Mouse (Mus musculus): ENCODE results near the gene Tex36. TPM values are rescaled to one million over a fixed set of nuclear protein-coding genes. Genes with fewer than 3 reads are reported as not detected.

Gene Tex36
- polyA plus RNA-seq, 1 experiment from 2014 or later: not detected

DNA sequence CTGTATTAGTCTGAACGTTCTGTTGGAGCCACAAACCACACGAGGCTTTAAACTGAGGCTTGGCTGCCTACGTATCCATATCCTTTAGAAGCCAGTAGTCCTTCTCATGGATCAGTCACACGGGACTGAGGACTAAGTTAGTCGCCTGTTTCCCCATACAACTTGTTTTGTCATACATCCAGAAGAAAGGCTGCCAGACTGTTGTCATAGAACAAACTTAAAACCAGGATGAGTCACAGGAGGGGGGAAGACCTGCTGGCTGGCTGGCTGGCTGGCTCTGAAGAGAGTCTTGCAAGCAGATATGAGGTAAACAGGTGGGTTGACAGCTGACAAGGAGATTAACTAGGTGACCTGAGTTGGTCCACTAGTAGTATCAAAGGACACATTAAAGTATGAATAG is 28.9 kb upstream of the Tex36 start:
- 86% methylated on average over 5 of the region's 5 CpGs for WGBS
- no peaks in the 10 kb centered on the region for H3K9me3 ChIP-seq (ENCODE audit: control insufficient read depth, low read length)
- H3K4me1 ChIP-seq (replicated peaks; ENCODE audit: control insufficient read depth, insufficient read depth, low read length): peaks cover 7% of the 10 kb centered on the region; the same call in 1 of the 2 replicates
- no peak overlapping the region for H3K9ac ChIP-seq
- no peak overlapping the region for H3K27ac ChIP-seq
- H3K36me3 ChIP-seq (replicated peaks; ENCODE audit: control insufficient read depth, insufficient read depth): no peaks in the 10 kb centered on the region
- DNase-seq (ENCODE audit: low spot score) (no peak), ATAC-seq (ENCODE audit: low FRiP score) (no peak)
- H3K4me3 ChIP-seq (replicated peaks; ENCODE audit: low read length): no peak overlapping the region
- H3K27me3 ChIP-seq (ENCODE audit: control insufficient read depth, insufficient read depth, low read length): no peaks in the 10 kb centered on the region
- H3K4me2 ChIP-seq (replicated peaks): no peak overlapping the region

DNA sequence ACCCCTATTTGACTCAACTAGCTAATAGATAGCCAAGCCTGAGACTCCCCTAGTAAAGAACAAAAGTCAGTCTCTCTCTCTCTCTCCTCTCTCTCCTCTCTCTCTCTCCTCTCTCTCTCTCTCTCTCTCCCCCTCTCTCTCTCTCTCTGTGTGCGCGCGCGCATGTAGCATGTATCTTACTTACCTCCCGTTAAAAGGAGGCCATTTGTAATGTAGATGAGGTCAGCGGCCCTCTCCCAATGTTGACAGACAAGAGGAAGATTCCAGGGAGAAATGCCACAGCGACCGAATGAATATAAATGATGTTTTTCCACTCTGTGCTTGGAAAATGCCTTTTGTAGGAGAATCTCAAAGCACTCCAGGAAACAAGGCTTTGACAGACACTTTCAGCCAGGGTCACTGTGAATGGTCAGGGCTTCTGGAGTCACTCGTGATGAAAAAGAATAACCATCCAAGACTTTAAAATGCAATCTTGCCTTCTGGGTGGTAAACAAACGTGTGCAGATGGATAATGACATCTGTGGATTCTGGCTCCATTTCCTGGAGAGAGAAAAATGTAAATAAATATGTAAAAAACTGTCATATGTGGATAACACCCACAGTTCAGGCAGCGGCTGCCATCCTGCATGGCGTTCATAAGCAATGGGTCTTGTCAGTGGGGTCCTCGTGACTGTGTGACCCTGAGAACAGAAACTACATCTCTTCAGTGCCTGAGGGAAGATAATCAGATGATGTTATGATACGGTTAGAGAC is 25.4 kb upstream of the Tex36 start:
- 22% methylated on average over 14 of the region's 14 CpGs for whole genome bisulfite sequencing
- no peak overlapping the region for H3K4me3 ChIP-seq (replicated peaks; ENCODE audit: low read length)
- DNase-seq (ENCODE audit: low spot score) (no peak), ATAC-seq (ENCODE audit: low FRiP score) (no peak; the same call in 1 of the 2 replicates)
- H3K36me3 ChIP-seq (replicated peaks; ENCODE audit: control insufficient read depth, insufficient read depth): no peaks in the 10 kb centered on the region
- no peak overlapping the region for H3K9ac ChIP-seq
- H3K4me1 ChIP-seq (replicated peaks; ENCODE audit: control insufficient read depth, insufficient read depth, low read length): peaks cover 7% of the 10 kb centered on the region; the same call in 1 of the 2 replicates
- H3K27ac ChIP-seq: 0 out of 2 replicates have a peak overlapping the region, but pooled peaks have one; percentile 51
- H3K27me3 ChIP-seq (ENCODE audit: control insufficient read depth, insufficient read depth, low read length): no peaks in the 10 kb centered on the region
- H3K9me3 ChIP-seq (ENCODE audit: control insufficient read depth, low read length): no peaks in the 10 kb centered on the region
- no peak overlapping the region for H3K4me2 ChIP-seq (replicated peaks)

- no peak for DNase-seq (ENCODE audit: low spot score)
- Histone ChIP-seq H3K4me2 (replicated peaks) (no peak overlapping the region), H3K27ac (no peak overlapping the region), H3K9ac (no peak overlapping the region), H3K9me3 (ENCODE audit: control insufficient read depth, low read length) (no peaks in the 10 kb centered on the region), H3K27me3 (ENCODE audit: control insufficient read depth, insufficient read depth, low read length) (no peaks in the 10 kb centered on the region), H3K4me3 (replicated peaks; ENCODE audit: low read length) (no peak overlapping the region), H3K36me3 (replicated peaks; ENCODE audit: control insufficient read depth, insufficient read depth) (no peaks in the 10 kb centered on the region), H3K4me1 (replicated peaks; ENCODE audit: control insufficient read depth, insufficient read depth, low read length) (peaks cover 7% of the 10 kb centered on the region; the same call in 1 of the 2 replicates)
- ATAC-seq (ENCODE audit: low FRiP score): no peak
- WGBS: 89% methylated on average over 5 of the region's 5 CpGs
These were observed 21.3 kb upstream of the Tex36 start for GRCm38 (mm10) chr7:133623226-133623625.

DNA sequence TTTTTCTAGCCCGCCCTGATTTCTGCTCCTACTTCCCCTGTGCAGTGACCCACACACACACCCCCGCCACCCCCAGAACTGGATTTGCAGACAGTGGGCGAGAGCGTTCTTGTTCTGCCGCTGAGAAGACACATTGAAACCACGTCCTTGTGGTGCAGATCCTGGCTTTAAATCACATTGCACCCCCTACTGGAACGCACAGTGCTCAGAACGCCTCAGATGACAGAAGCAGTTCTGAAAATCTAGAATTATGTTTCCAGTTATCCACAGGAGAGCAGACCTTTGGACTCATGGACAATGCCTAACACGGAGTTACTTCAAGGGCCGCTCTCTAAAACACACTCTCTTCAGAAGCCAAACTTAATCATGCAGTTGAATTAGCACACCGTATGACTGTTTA is 18.8 kb upstream of the Tex36 start:
- H3K9ac ChIP-seq: no peak overlapping the region
- H3K4me1 ChIP-seq (replicated peaks; ENCODE audit: control insufficient read depth, insufficient read depth, low read length): no peaks in the 10 kb centered on the region
- no peaks in the 10 kb centered on the region for H3K27me3 ChIP-seq (ENCODE audit: control insufficient read depth, insufficient read depth, low read length)
- no peak overlapping the region for H3K4me3 ChIP-seq (replicated peaks; ENCODE audit: low read length)
- no peaks in the 10 kb centered on the region for H3K36me3 ChIP-seq (replicated peaks; ENCODE audit: control insufficient read depth, insufficient read depth)
- WGBS: 47% methylated on average over 11 of the region's 11 CpGs
- no peak overlapping the region for H3K27ac ChIP-seq
- no peak for ATAC-seq (ENCODE audit: low FRiP score)
- 0 out of 2 replicates have a peak overlapping the region, but pooled peaks have one; percentile 6 for H3K4me2 ChIP-seq (replicated peaks)
- peak; percentile 74 for DNase-seq (ENCODE audit: low spot score)
- H3K9me3 ChIP-seq (ENCODE audit: control insufficient read depth, low read length): no peaks in the 10 kb centered on the region

DNA sequence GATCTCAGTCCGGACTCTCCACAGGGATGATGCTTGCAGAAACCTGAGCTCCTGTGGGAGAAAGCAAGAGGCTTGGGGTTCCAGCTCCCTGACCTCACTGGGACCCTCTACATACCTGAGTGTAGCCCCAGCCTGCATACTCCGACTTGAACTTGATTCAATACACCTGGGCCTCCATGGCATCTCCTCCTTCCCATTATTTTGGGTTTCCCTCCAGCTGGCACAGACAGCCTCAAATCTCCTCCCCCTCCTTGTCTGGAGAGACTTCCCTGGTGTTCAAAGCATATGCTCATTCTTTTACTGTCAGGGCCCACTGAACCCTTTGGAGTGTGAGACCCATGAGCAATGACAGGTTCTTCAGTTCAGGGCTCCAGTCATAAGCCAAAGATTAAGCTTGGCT is 11.0 kb upstream of the Tex36 start:
- DNase-seq (ENCODE audit: low spot score): no peak
- Histone ChIP-seq H3K9ac (no peak overlapping the region), H3K27me3 (ENCODE audit: control insufficient read depth, insufficient read depth, low read length) (no peaks in the 10 kb centered on the region), H3K36me3 (replicated peaks; ENCODE audit: control insufficient read depth, insufficient read depth) (no peaks in the 10 kb centered on the region), H3K4me1 (replicated peaks; ENCODE audit: control insufficient read depth, insufficient read depth, low read length) (peaks cover 16% of the 10 kb centered on the region), H3K9me3 (ENCODE audit: control insufficient read depth, low read length) (no peaks in the 10 kb centered on the region), H3K4me3 (replicated peaks; ENCODE audit: low read length) (no peak overlapping the region), H3K27ac (no peak overlapping the region), H3K4me2 (replicated peaks) (no peak overlapping the region)
- ATAC-seq (ENCODE audit: low FRiP score): no peak
- WGBS: 84% methylated on average over 2 of the region's 2 CpGs

DNA sequence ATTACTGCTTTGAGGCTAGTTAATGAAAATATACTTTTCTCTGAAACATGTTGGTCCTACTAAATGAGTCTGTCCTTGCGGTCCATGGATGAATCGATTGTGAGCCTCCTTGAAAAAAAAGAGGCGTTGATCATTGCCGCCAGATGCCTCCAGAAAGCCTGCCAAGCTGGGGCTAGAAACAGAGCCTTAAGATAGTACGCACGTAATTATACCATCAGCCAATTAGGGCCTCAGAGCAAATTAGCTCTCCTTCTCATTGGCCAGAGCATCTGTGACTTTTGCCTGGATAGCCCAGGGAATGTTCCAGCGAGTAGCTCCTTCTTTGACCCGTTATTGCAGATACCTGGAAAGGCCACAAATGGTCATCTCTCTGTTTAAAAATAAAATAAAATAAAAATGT is 7.6 kb upstream of the Tex36 start:
- 60% methylated on average over 8 of the region's 8 CpGs for WGBS
- no peak overlapping the region for H3K9ac ChIP-seq
- H3K4me3 ChIP-seq (replicated peaks; ENCODE audit: low read length): no peak overlapping the region
- H3K4me1 ChIP-seq (replicated peaks; ENCODE audit: control insufficient read depth, insufficient read depth, low read length): peaks cover 26% of the 10 kb centered on the region
- H3K27ac ChIP-seq: peak overlapping the region; percentile 74; the same call in 1 of the 2 replicates
- no peaks in the 10 kb centered on the region for H3K9me3 ChIP-seq (ENCODE audit: control insufficient read depth, low read length)
- no peaks in the 10 kb centered on the region for H3K27me3 ChIP-seq (ENCODE audit: control insufficient read depth, insufficient read depth, low read length)
- no peaks in the 10 kb centered on the region for H3K36me3 ChIP-seq (replicated peaks; ENCODE audit: control insufficient read depth, insufficient read depth)
- no peak for DNase-seq (ENCODE audit: low spot score)
- 0 out of 2 replicates have a peak overlapping the region, but pooled peaks have one; percentile 37 for H3K4me2 ChIP-seq (replicated peaks)
- ATAC-seq (ENCODE audit: low FRiP score): no peak

- Histone ChIP-seq H3K9me3 (ENCODE audit: control insufficient read depth, low read length) (no peaks in the 10 kb centered on the region), H3K4me2 (replicated peaks) (peak overlapping the region; percentile 37), H3K4me3 (replicated peaks; ENCODE audit: low read length) (no peak overlapping the region), H3K36me3 (replicated peaks; ENCODE audit: control insufficient read depth, insufficient read depth) (no peaks in the 10 kb centered on the region), H3K9ac (peak overlapping the region; percentile 37; the same call in 1 of the 2 replicates), H3K4me1 (replicated peaks; ENCODE audit: control insufficient read depth, insufficient read depth, low read length) (peaks cover 26% of the 10 kb centered on the region), H3K27ac (peak overlapping the region; percentile 74), H3K27me3 (ENCODE audit: control insufficient read depth, insufficient read depth, low read length) (no peaks in the 10 kb centered on the region)
- 43% methylated on average over 13 of the region's 13 CpGs for WGBS
- ATAC-seq (ENCODE audit: low FRiP score) (no peak), DNase-seq (ENCODE audit: low spot score) (no peak)
These were observed 6.8 kb upstream of the Tex36 start for GRCm38 (mm10) chr7:133608631-133609340.

GRCm38 (mm10) chr7:133607883-133608575 is 6.1 kb upstream of the Tex36 start:
- Histone ChIP-seq H3K9me3 (ENCODE audit: control insufficient read depth, low read length) (no peaks in the 10 kb centered on the region), H3K27ac (peak overlapping the region; percentile 74), H3K4me2 (replicated peaks) (peak overlapping the region; percentile 37), H3K4me3 (replicated peaks; ENCODE audit: low read length) (no peak overlapping the region), H3K9ac (no peak overlapping the region), H3K36me3 (replicated peaks; ENCODE audit: control insufficient read depth, insufficient read depth) (no peaks in the 10 kb centered on the region), H3K4me1 (replicated peaks; ENCODE audit: control insufficient read depth, insufficient read depth, low read length) (peaks cover 26% of the 10 kb centered on the region), H3K27me3 (ENCODE audit: control insufficient read depth, insufficient read depth, low read length) (no peaks in the 10 kb centered on the region)
- 50% methylated on average over 13 of the region's 13 CpGs for WGBS
- DNase-seq (ENCODE audit: low spot score) (no peak), ATAC-seq (ENCODE audit: low FRiP score) (no peak; the same call in 1 of the 2 replicates)

GRCm38 (mm10) chr7:133607331-133607730 is 5.4 kb upstream of the Tex36 start:
- H3K4me3 ChIP-seq (replicated peaks; ENCODE audit: low read length): no peak overlapping the region
- H3K9me3 ChIP-seq (ENCODE audit: control insufficient read depth, low read length): no peaks in the 10 kb centered on the region
- H3K4me1 ChIP-seq (replicated peaks; ENCODE audit: control insufficient read depth, insufficient read depth, low read length): peaks cover 26% of the 10 kb centered on the region
- no peak overlapping the region for H3K27ac ChIP-seq
- no peak overlapping the region for H3K4me2 ChIP-seq (replicated peaks)
- ATAC-seq (ENCODE audit: low FRiP score) (no peak), DNase-seq (ENCODE audit: low spot score) (no peak)
- H3K27me3 ChIP-seq (ENCODE audit: control insufficient read depth, insufficient read depth, low read length): no peaks in the 10 kb centered on the region
- no peak overlapping the region for H3K9ac ChIP-seq
- no peaks in the 10 kb centered on the region for H3K36me3 ChIP-seq (replicated peaks; ENCODE audit: control insufficient read depth, insufficient read depth)
- WGBS: 65% methylated on average over 5 of the region's 5 CpGs

All from hindbrain, embryonic 14.5 days (tissue).